Mouse (Mus musculus): Measurements from ENCODE around the gene Ptcd2.

The Ptcd2 gene

GRCm38 (mm10) chr13:99303846-99304245, 40.7 kb downstream of the Ptcd2 start:
- DNase-seq = peak; percentile 45 to 57

GRCm38 (mm10) chr13:99299921-99300320, 44.6 kb downstream of the Ptcd2 start:
- peak in 1 of 2 experiments; percentile 31 for DNase-seq

- DNase-seq = no peak
Observed at GRCm38 (mm10) chr13:99294176-99294575, 50.3 kb downstream of the Ptcd2 start.

GRCm38 (mm10) chr13:99290766-99291165, 53.7 kb downstream of the Ptcd2 start:
- no peak for DNase-seq

GRCm38 (mm10) chr13:99287786-99288185, 56.7 kb downstream of the Ptcd2 start:
- DNase-seq = no peak

- DNase-seq = no peak
Observed at GRCm38 (mm10) chr13:99287207-99287606, 57.3 kb downstream of the Ptcd2 start.

- no peak for DNase-seq
Observed at GRCm38 (mm10) chr13:99285241-99285640, 59.3 kb downstream of the Ptcd2 start.

- DNase-seq = peak; percentile 64 to 69
Observed at GRCm38 (mm10) chr13:99284400-99285160, 59.9 kb downstream of the Ptcd2 start.

GRCm38 (mm10) chr13:99283916-99284315, 60.6 kb downstream of the Ptcd2 start:
- DNase-seq = no peak

GRCm38 (mm10) chr13:99282961-99283360, 61.5 kb downstream of the Ptcd2 start:
- DNase-seq = peak; percentile 26 to 28

- no peak for DNase-seq
Observed at GRCm38 (mm10) chr13:99279351-99279750, 65.2 kb downstream of the Ptcd2 start.

GRCm38 (mm10) chr13:99278511-99278910, 66.0 kb downstream of the Ptcd2 start:
- DNase-seq = no peak

- DNase-seq = no peak
Observed at GRCm38 (mm10) chr13:99277521-99277920, 67.0 kb downstream of the Ptcd2 start.

GRCm38 (mm10) chr13:99272046-99272445, 72.5 kb downstream of the Ptcd2 start:
- DNase-seq = no peak
